Mouse (Mus musculus): ENCODE results near the gene Gm5617. TPM values are rescaled to one million over a fixed set of nuclear protein-coding genes. Genes with fewer than 3 reads are reported as not detected.

Gm5617 gene
- polyA plus RNA-seq, 1 experiment, result 26.5 TPM

DNA sequence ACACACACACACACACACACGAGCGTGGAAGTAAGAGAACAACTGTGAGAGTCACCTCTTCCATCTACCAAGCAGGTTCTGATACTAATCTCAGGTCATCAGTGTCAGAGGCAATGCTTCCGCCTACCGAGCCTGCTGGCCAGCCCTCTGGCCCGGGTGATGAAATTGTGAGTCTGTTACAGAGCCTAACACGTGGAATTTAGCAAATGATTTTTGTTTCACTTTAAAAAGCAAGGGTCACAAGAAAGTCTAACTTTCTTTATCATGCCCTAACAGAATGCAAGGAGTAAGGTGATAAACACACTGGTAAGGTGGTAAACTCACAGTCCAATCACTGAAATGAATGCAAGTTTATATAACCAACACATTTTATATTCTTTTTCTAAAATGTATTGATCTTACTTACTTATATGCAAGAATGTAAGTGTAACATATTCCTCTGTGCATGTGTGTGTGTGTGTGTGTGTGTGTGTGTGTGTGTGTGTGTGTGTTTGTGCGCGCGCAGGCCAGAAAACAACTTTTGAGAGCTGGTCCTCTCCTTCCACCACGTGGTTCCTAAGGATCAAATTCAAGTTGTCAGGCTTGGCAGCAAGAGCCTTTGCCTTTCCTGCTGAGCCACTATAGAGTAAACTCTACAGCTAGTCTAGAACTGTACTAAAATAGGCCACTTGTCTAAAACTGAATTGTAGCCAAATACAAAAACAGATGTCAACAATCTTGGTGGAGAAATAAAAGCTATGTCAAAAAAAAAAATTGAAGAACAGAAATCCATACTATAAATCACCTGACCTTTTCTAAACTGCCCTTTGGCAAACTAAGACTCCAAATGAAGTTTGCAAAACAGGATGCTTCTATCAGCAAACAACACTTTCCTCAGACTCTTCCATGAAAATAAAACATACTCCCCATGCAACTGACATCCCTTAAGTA lies 18.7 kb upstream of the Gm5617 start:
- 83% methylated on average over 10 of the region's 10 CpGs for WGBS

DNA sequence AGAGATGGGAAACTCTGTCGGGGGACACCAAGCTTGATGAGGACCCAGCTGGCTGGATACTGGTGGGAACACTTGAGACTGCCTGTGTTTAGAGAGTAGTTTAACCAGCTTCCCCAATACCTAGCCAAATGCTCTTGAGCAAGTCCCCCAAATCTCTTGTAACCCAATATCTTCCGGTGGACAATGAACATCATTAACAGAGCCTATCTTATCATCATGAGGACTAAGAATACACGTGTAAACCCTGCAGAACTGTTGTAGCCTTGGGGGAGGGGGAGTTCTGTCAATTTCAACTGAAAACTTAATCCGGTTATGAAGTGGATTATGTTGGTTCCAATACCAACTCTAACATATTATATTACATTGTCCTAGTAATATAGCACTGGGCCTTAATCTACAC lies 16.4 kb upstream of the Gm5617 start:
- Histone ChIP-seq H3K4me3 (ENCODE audit: extremely low read depth, insufficient read depth, insufficient read length) (no peak overlapping the region), H3K36me3 (ENCODE audit: control insufficient read depth, insufficient read depth, low read length) (peaks cover 11% of the 10 kb centered on the region; the same call in 1 of the 2 replicates), H3K4me1 (ENCODE audit: control insufficient read depth, insufficient read depth, insufficient read length) (no peaks in the 10 kb centered on the region; the same call in 1 of the 2 replicates), H3K27me3 (ENCODE audit: control insufficient read depth, insufficient read depth, low read length) (no peaks in the 10 kb centered on the region), H3K27ac (ENCODE audit: insufficient read depth, low read length) (no peak overlapping the region)
- no peak for DNase-seq (ENCODE audit: low read depth in 1 of 2, low spot score in 2 of 2)
- TF ChIP-seq CTCF (IDR thresholded peaks at IDR 0.05; ENCODE audit: extremely low read depth, insufficient read depth, insufficient read length, insufficient replicate concordance) (no peak), POLR2A (IDR thresholded peaks at IDR 0.05; ENCODE audit: low read depth, low read length) (no peak)
- 89% methylated on average over 4 of the region's 4 CpGs for WGBS

More for the DNA sequence above, 18.7 kb upstream of the Gm5617 start:
- Histone ChIP-seq H3K36me3 (ENCODE audit: control insufficient read depth, insufficient read depth, low read length) (peaks cover 16% of the 10 kb centered on the region; the same call in 1 of the 2 replicates), H3K4me1 (ENCODE audit: control insufficient read depth, insufficient read depth, insufficient read length) (no peaks in the 10 kb centered on the region; the same call in 1 of the 2 replicates), H3K27me3 (ENCODE audit: control insufficient read depth, insufficient read depth, low read length) (no peaks in the 10 kb centered on the region), H3K4me3 (ENCODE audit: extremely low read depth, insufficient read depth, insufficient read length) (no peak overlapping the region), H3K27ac (ENCODE audit: insufficient read depth, low read length) (no peak overlapping the region)
- DNase-seq (ENCODE audit: low read depth in 1 of 2, low spot score in 2 of 2), result no peak
- TF ChIP-seq POLR2A (IDR thresholded peaks at IDR 0.05; ENCODE audit: low read depth, low read length) (no peak), CTCF (IDR thresholded peaks at IDR 0.05; ENCODE audit: extremely low read depth, insufficient read depth, insufficient read length, insufficient replicate concordance) (no peak)

DNA sequence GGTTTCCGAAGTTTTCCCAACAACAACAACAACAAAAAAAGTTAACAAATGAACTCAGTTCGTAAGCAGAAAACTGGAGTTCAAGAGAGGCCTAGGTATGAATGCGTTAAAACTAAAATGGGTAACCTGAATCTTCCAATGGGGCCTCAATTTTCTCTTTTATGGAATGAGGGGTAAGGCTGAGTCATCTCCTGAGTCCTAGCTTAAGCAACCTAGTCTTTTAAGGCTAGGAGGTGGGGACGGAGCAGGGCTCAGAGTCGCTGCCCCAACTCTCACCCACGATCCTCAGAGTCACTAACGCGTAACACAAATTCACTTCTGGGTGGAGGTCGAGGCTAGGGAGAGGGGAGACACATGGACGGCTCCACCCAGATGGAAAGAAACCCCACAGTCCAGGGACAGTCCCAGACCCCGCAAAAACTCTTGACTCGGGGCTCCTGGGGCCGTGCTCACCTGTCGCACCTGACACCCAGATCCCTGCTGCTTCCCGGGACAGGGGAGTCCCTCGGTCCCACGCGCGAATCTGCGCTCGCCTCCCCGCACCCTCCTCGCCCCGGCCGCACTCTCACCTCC lies 15.3 kb upstream of the Gm5617 start:
- Histone ChIP-seq H3K36me3 (ENCODE audit: control insufficient read depth, insufficient read depth, low read length) (peaks cover 3% of the 10 kb centered on the region; the same call in 1 of the 2 replicates), H3K27me3 (ENCODE audit: control insufficient read depth, insufficient read depth, low read length) (no peaks in the 10 kb centered on the region), H3K27ac (ENCODE audit: insufficient read depth, low read length) (peak overlapping the region; percentile 55; the same call in 1 of the 2 replicates), H3K4me1 (ENCODE audit: control insufficient read depth, insufficient read depth, insufficient read length) (no peaks in the 10 kb centered on the region; the same call in 1 of the 2 replicates), H3K4me3 (ENCODE audit: extremely low read depth, insufficient read depth, insufficient read length) (peak overlapping the region; percentile 95)
- TF ChIP-seq CTCF (IDR thresholded peaks at IDR 0.05; ENCODE audit: extremely low read depth, insufficient read depth, insufficient read length, insufficient replicate concordance) (no peak), POLR2A (IDR thresholded peaks at IDR 0.05; ENCODE audit: low read depth, low read length) (no peak)
- DNase-seq (ENCODE audit: low read depth in 1 of 2, low spot score in 2 of 2), result no peak
- WGBS, result 7% methylated on average over 24 of the region's 25 CpGs

DNA sequence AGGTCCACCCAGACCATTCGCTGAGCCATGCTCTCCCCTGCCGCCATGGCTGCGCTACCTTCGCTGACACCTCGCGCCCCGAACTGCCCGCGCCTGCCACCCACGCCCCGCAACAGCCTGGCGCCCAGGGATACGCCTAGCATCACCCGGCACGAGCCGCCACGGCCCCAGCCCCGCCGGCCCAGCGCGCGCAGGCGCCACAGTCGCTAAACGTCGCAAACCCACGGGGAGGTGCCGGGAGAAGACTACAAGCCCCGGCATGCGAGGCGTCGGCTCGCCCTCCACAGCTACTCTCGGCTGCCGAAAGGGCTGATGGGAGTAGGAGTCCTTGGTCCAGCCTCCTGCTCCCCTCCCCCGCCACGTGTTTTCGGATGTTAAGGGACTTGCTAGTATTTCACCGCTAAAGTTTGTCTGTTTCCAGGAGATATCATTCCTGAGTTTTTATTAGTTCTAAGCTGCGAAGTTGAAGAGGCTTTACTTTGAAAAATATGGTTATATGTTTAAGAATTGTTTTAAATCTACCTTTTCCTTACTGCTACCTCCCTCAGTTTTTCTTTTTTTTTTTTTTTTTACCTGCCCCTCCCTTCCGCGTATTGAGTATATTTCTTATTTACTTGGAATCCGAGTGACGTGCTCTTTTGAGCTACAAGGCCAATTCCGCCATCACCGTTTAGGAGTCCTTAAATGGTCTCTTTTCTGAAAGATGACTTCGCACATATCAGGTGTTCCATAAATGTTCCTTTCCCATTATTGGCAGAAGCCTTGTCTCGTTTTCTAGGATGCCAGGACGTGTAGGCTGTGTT lies 14.6 kb upstream of the Gm5617 start, which contains the start of gene Rexo2:
TSS of gene Rexo2 (minus strand) at position 213 of the 803 bp plus-strand sequence.
- H3K27ac ChIP-seq (ENCODE audit: insufficient read depth, low read length), result peak within 1 kb of the TSS; percentile 55; the same call in 1 of the 2 replicates
- WGBS, result 1% methylated on average over 49 of the region's 49 CpGs
- TF ChIP-seq CTCF (IDR thresholded peaks at IDR 0.05; ENCODE audit: extremely low read depth, insufficient read depth, insufficient read length, insufficient replicate concordance), result no peak
- no peak for TF ChIP-seq POLR2A (IDR thresholded peaks at IDR 0.05; ENCODE audit: low read depth, low read length)
- peaks cover 3% of the 10 kb centered on the region; the same call in 1 of the 2 replicates for H3K36me3 ChIP-seq (ENCODE audit: control insufficient read depth, insufficient read depth, low read length)
- peak; percentile 90 to 95 for DNase-seq (ENCODE audit: low read depth in 1 of 2, low spot score in 2 of 2)
- peak within 1 kb of the TSS; percentile 95 for H3K4me3 ChIP-seq (ENCODE audit: extremely low read depth, insufficient read depth, insufficient read length)
- no peaks in the 10 kb centered on the region for H3K27me3 ChIP-seq (ENCODE audit: control insufficient read depth, insufficient read depth, low read length)
- no peaks in the 10 kb centered on the region; the same call in 1 of the 2 replicates for H3K4me1 ChIP-seq (ENCODE audit: control insufficient read depth, insufficient read depth, insufficient read length)

DNA sequence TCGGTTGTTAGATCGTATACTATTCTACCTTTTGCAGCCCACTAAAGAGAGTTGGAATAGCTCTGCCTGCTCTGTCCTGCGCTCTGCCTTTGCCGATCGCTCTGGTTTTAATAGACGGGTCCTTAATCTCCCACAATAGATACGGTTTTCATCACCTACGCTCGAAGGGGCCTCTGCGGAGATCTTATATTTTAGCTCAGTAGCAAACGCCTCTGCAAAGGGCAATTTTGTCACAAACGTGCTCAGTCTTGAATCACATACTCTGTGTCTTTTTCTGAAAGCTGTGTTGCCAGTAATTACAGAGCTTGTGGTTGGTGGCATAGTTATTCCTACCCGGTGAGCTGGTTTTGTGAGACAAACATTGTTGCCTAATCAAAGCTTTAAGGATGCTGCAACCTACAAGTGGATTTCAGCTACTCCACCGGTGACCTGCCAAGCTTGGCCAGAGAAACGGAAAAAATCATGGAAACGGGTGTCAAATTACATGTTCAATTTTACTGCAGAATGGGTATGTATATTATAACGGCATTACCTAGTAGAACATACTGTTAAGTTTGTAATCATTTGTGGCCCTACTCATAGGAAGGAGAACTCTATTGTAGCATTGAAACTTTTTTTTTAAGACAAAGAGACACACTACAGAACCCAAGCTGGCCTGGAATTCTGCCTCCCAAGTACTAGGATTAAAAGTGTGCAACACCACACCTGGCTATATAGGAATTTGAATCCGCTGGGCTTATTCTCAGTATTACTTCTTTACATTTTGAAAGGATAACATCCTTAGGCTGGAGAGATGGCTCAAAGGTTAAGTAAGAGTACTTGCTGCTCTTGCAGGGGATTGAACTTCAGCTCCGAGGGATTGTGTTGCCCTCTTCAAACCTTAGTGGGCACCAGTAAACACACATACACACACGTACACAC lies 13.8 kb upstream of the Gm5617 start:
- Histone ChIP-seq H3K36me3 (ENCODE audit: control insufficient read depth, insufficient read depth, low read length) (peaks cover 1% of the 10 kb centered on the region; the same call in 1 of the 2 replicates), H3K27me3 (ENCODE audit: control insufficient read depth, insufficient read depth, low read length) (no peaks in the 10 kb centered on the region), H3K27ac (ENCODE audit: insufficient read depth, low read length) (no peak overlapping the region), H3K4me1 (ENCODE audit: control insufficient read depth, insufficient read depth, insufficient read length) (no peaks in the 10 kb centered on the region; the same call in 1 of the 2 replicates), H3K4me3 (ENCODE audit: extremely low read depth, insufficient read depth, insufficient read length) (peak overlapping the region; percentile 2; the same call in 1 of the 2 replicates)
- DNase-seq (ENCODE audit: low read depth in 1 of 2, low spot score in 2 of 2), result no peak
- WGBS, result 54% methylated on average over 20 of the region's 20 CpGs
- TF ChIP-seq CTCF (IDR thresholded peaks at IDR 0.05; ENCODE audit: extremely low read depth, insufficient read depth, insufficient read length, insufficient replicate concordance), result no peak
- TF ChIP-seq POLR2A (IDR thresholded peaks at IDR 0.05; ENCODE audit: low read depth, low read length), result no peak

All from spleen, adult 2 months (tissue).